ENCODE assay signal across 10 mouse cellular contexts in genomic region chr8:123627410-123628147, GRCm38 (mm10). TPM values are rescaled to one million over a fixed set of nuclear protein-coding genes. Genes with fewer than 3 reads are reported as not detected.
DNase-seq lines count a peak whose midpoint lies in the region; ATAC-seq and TF ChIP-seq lines count a peak whose summit lies in the region.
"Had no signal": no experiment of that assay in that cellular context is flagged by ENCODE, and none has a peak within 500 bp of the region (broad histone marks: within the 10 kb centered on the region; RNA-seq: fewer than 3 reads in every experiment).

No protein-coding gene starts in this region.

- no peak for TF ChIP-seq POLR2A in myocyte (IDR thresholded peaks at IDR 0.05; ENCODE audit: insufficient read length, low read depth)

- 58% methylated on average over 6 of the region's 6 CpGs for WGBS in forebrain, postnatal 0 days
- WGBS in forebrain, embryonic 16.5 days, result 58% methylated on average over 6 of the region's 6 CpGs
- 59% methylated on average over 6 of the region's 6 CpGs for WGBS in lung, postnatal 0 days

- H3K4me1 ChIP-seq in forebrain, postnatal 0 days (ENCODE audit: insufficient read depth), result 0 out of 2 replicates have a peak, but pooled peaks cover 7% of the 10 kb centered on the region
- H3K4me1 ChIP-seq in forebrain, embryonic 16.5 days (replicated peaks; ENCODE audit: control insufficient read depth, insufficient read depth, low read length), result peaks cover 10% of the 10 kb centered on the region
- H3K4me1 ChIP-seq in lung, postnatal 0 days (ENCODE audit: insufficient read depth, low read depth, low read length), result peaks cover 8% of the 10 kb centered on the region; the same call in 1 of the 2 replicates

- TF ChIP-seq CTCF in forebrain, postnatal 0 days (IDR thresholded peaks at IDR 0.05; ENCODE audit: low read depth), result peak; percentile 21; the same call in 1 of the 2 replicates
- TF ChIP-seq CTCF in lung, postnatal 0 days (IDR thresholded peaks at IDR 0.05), result peak; percentile 19; the same call in 1 of the 2 replicates

- H3K79me2 ChIP-seq in myocyte (ENCODE audit: control insufficient read depth, insufficient read depth), result no peaks in the 10 kb centered on the region

- DNase-seq in forebrain, postnatal 0 days, result no peak
- DNase-seq in lung, postnatal 0 days (ENCODE audit: low spot score), result no peak
- DNase-seq in lung, postnatal 4 days, result no peak
- DNase-seq in ES-CJ7 (ENCODE audit: low read depth, low spot score), result peak; percentile 67
- DNase-seq in layer of hippocampus, adult 11-12 months (ENCODE audit: low spot score), result no peak
- DNase-seq: liver had no signal

- H3K27me3 ChIP-seq in forebrain, postnatal 0 days (ENCODE audit: insufficient read depth, low read length), result peaks cover 6% of the 10 kb centered on the region
- peaks cover 10% of the 10 kb centered on the region for H3K27me3 ChIP-seq in forebrain, embryonic 16.5 days (replicated peaks; ENCODE audit: control insufficient read depth, insufficient read depth, low read length)
- H3K27me3 ChIP-seq in lung, postnatal 0 days (replicated peaks; ENCODE audit: insufficient read depth, low read length), result peaks cover 14% of the 10 kb centered on the region; the same call in 1 of the 2 replicates
- H3K27me3 ChIP-seq in myocyte (ENCODE audit: control insufficient read depth, insufficient read depth, insufficient read length), result no peaks in the 10 kb centered on the region

- no peak overlapping the region for H3K9ac ChIP-seq in forebrain, postnatal 0 days
- H3K9ac ChIP-seq in forebrain, embryonic 16.5 days (replicated peaks; ENCODE audit: low read depth, low read length), result no peak overlapping the region
- no peak overlapping the region for H3K9ac ChIP-seq in lung, postnatal 0 days (replicated peaks; ENCODE audit: low read depth)

- ATAC-seq in forebrain, postnatal 0 days, result no peak
- ATAC-seq in forebrain, embryonic 16.5 days, result no peak
- no peak for ATAC-seq in lung, postnatal 0 days
- ATAC-seq in megakaryocyte, adult 5-6 weeks (ENCODE audit: poor library complexity, severe bottlenecking), result no peak

- H3K4me3 ChIP-seq in forebrain, postnatal 0 days (ENCODE audit: low read depth, low read length), result no peak overlapping the region
- no peak overlapping the region for H3K4me3 ChIP-seq in forebrain, embryonic 16.5 days (replicated peaks; ENCODE audit: low read length)
- no peak overlapping the region for H3K4me3 ChIP-seq in lung, postnatal 0 days (ENCODE audit: low read depth, low read length)
- H3K4me3 ChIP-seq in myocyte, result peak overlapping the region; percentile 16

- H3ac ChIP-seq in myocyte (ENCODE audit: control insufficient read depth, insufficient read length), result no peak overlapping the region

- no peaks in the 10 kb centered on the region for H3K9me3 ChIP-seq in forebrain, postnatal 0 days (ENCODE audit: low read length)
- H3K9me3 ChIP-seq in forebrain, embryonic 16.5 days (ENCODE audit: control insufficient read depth, low read length), result no peaks in the 10 kb centered on the region
- H3K9me3 ChIP-seq in lung, postnatal 0 days (ENCODE audit: low read length), result no peaks in the 10 kb centered on the region
- H3K9me3 ChIP-seq: embryonic facial prominence, embryonic 10.5 days had no signal

- H3K27ac ChIP-seq in forebrain, postnatal 0 days (ENCODE audit: low read depth, low read length), result no peak overlapping the region
- H3K27ac ChIP-seq in forebrain, embryonic 16.5 days (ENCODE audit: low read length), result no peak overlapping the region
- no peak overlapping the region for H3K27ac ChIP-seq in lung, postnatal 0 days (ENCODE audit: low read length)
- H3K27ac ChIP-seq: embryonic facial prominence, embryonic 10.5 days had no signal

- H3K36me3 ChIP-seq in forebrain, postnatal 0 days (ENCODE audit: insufficient read depth), result no peaks in the 10 kb centered on the region
- no peaks in the 10 kb centered on the region for H3K36me3 ChIP-seq in forebrain, embryonic 16.5 days (ENCODE audit: control insufficient read depth, insufficient read depth)
- H3K36me3 ChIP-seq in lung, postnatal 0 days (ENCODE audit: insufficient read depth, low read length), result no peaks in the 10 kb centered on the region
- H3K36me3 ChIP-seq in myocyte (ENCODE audit: control insufficient read depth, insufficient read depth), result no peaks in the 10 kb centered on the region
- H3K36me3 ChIP-seq: embryonic facial prominence, embryonic 10.5 days had no signal

- no peak for TF ChIP-seq EP300 in lung, postnatal 0 days (IDR thresholded peaks at IDR 0.05)

- no peak overlapping the region for H3K4me2 ChIP-seq in forebrain, postnatal 0 days (ENCODE audit: low read depth)
- H3K4me2 ChIP-seq in forebrain, embryonic 16.5 days (ENCODE audit: low read length), result no peak overlapping the region
- no peak overlapping the region for H3K4me2 ChIP-seq in lung, postnatal 0 days (replicated peaks; ENCODE audit: low read depth, low read length)
- no peak overlapping the region for H3K4me2 ChIP-seq in myocyte (ENCODE audit: low read depth)

TF ChIP-seq in myocyte, 11 proteins besides CTCF, POLR2A, EP300 and RAD21:
- TF ChIP-seq E2F4 (IDR thresholded peaks at IDR 0.05; ENCODE audit: insufficient read depth) (no peak), SRF (IDR thresholded peaks at IDR 0.05; ENCODE audit: control insufficient read depth, insufficient read length, low read depth) (no peak), CEBPB (IDR thresholded peaks at IDR 0.05; ENCODE audit: insufficient read depth, poor library complexity, severe bottlenecking) (no peak), MAX (IDR thresholded peaks at IDR 0.05; ENCODE audit: low read depth) (no peak), REST (IDR thresholded peaks at IDR 0.05; ENCODE audit: insufficient read depth, insufficient read length) (no peak), USF1 (IDR thresholded peaks at IDR 0.05; ENCODE audit: low read depth) (no peak), TCF12 (IDR thresholded peaks at IDR 0.05; ENCODE audit: insufficient read depth, poor library complexity, severe bottlenecking) (no peak), MYOG (IDR thresholded peaks at IDR 0.05; ENCODE audit: control insufficient read depth in 1 of 3, insufficient read depth in 1 of 3, insufficient read length in 2 of 3, low read depth in 2 of 3) (no peak), TCF3 (IDR thresholded peaks at IDR 0.05; ENCODE audit: insufficient read length, low read depth) (no peak), POLR2AphosphoS2 (IDR thresholded peaks at IDR 0.05; ENCODE audit: insufficient read length, low read depth) (no peak)
TF ChIP-seq in myocyte: peak in this region for 0.

RNA-seq across cellular contexts. Expression of gene Rhou, which starts 26.1 kb away (rescaled TPM):
- total RNA-seq in forebrain, postnatal 0 days (2014; rRNA removed), result 41.1 and 52.5 TPM in 2 replicates
- polyA plus RNA-seq in forebrain, postnatal 0 days (2015; fragmentation: Nextera tagmentation; extraction: Ambion mirVana), result 7.6 and 10.5 TPM in 2 replicates
- 8.8 and 9.5 TPM in 2 replicates for polyA plus RNA-seq in forebrain, embryonic 16.5 days (2015; fragmentation: Nextera tagmentation; extraction: Ambion mirVana)
- 5.8 and 8.7 TPM in 2 replicates for polyA plus RNA-seq in lung, postnatal 0 days (2015; fragmentation: Nextera tagmentation; extraction: Ambion mirVana)
- polyA plus RNA-seq in myocyte (2012; fragmentation: generic; extraction: Trizol), result 11.8 TPM
- 24.1 and 26.5 TPM in 2 replicates for total RNA-seq in megakaryocyte, adult 5-6 weeks (2015)
- total RNA-seq in megakaryocyte, adult 5-6 weeks (2017), result 15.0 and 18.6 TPM in 2 replicates
